Mouse (Mus musculus) spleen, adult 2 months (tissue): Measurements from ENCODE around the gene Ms4a6c.
"Not testable (repeated sequence)": the region's sequence is repeated elsewhere in the genome, so short reads cannot be mapped to it uniquely, and the experiment has no call there.

Source experiments
- CTCF ChIP-seq: fragments of 200-500 bp; IDR thresholded peaks from 2 replicates; pipeline ENCODE4 v1.5.1; 2011; ENCODE audit warnings: mild to moderate bottlenecking, inconsistent platforms; ENCODE audit not compliant: insufficient read depth, insufficient read length, insufficient replicate concordance; ENCODE audit errors: extremely low read depth
- POLR2A ChIP-seq: fragments of 200-500 bp; IDR thresholded peaks from 2 replicates; pipeline ENCODE4 v1.6.1; 2011; ENCODE audit warnings: low read depth, low read length, inconsistent platforms

DNA sequence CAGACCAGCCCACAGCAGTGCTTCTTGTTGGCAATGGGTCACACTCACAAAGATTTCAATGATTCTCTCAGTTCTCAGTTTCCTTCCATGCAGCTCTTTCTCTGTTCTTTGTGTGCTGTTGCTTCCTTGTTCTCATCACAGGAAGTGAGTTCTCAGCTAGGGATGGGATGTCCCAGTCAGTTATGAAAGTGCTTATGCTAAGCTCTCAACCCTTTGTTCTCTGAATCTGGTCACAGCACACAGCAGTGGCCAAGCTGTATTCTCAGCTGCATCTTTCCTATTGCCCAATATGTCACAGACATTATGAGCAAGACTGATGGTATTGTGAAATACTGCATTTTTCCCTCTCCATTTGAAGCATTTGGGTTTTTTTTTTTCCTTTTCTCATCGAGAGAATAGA is 4.4 kb upstream of the Ms4a6c start:
- TF ChIP-seq CTCF, POLR2A: not testable (repeated sequence)
